Mouse (Mus musculus) hindbrain, embryonic 14.5 days (tissue): Measurements from ENCODE around the gene Hs6st2. TPM values are rescaled to one million over a fixed set of nuclear protein-coding genes. Genes with fewer than 3 reads are reported as not detected.

Experiments used
- ATAC-seq: fragments of 200-750 bp; cut with Nextera tagmentation; 2 replicates; pipeline ENCODE4 v1.8.0; 2017; ENCODE audit warnings: moderate number of reproducible peaks, mild to moderate bottlenecking, moderate TSS enrichment, moderate library complexity; ENCODE audit not compliant: low FRiP score
- DNase-seq: peaks from one replicate; pipeline ENCODE4 v3.0.0-alpha.2; 2015; ENCODE audit warnings: low spot score
- H3K27ac ChIP-seq: fragments of 300-500 bp; sonication (generic); 2 replicates; pipeline ENCODE4 v1.5.1; 2014; ENCODE audit warnings: mild to moderate bottlenecking, moderate library complexity
- H3K27me3 ChIP-seq: fragments of 300-500 bp; sonication (generic); 2 replicates; pipeline ENCODE4 v1.6.1; 2014; ENCODE audit warnings: mild to moderate bottlenecking, low read length, mixed read lengths; ENCODE audit not compliant: control insufficient read depth, insufficient read depth
- H3K36me3 ChIP-seq: fragments of 300-500 bp; sonication (generic); replicated peaks from 2 replicates; pipeline ENCODE4 v1.6.1; 2014; ENCODE audit not compliant: control insufficient read depth, insufficient read depth
- H3K4me1 ChIP-seq: fragments of 300-500 bp; sonication (generic); replicated peaks from 2 replicates; pipeline ENCODE4 v1.6.1; 2014; ENCODE audit warnings: antibody characterized with exemption, low read length, mixed read lengths; ENCODE audit not compliant: control insufficient read depth, insufficient read depth
- H3K4me2 ChIP-seq: fragments of 300-500 bp; sonication (generic); replicated peaks from 2 replicates; pipeline ENCODE4 v1.6.1; 2014; ENCODE audit warnings: mild to moderate bottlenecking, moderate library complexity
- H3K4me3 ChIP-seq: fragments of 300-500 bp; sonication (generic); replicated peaks from 2 replicates; pipeline ENCODE4 v1.5.1; 2014; ENCODE audit warnings: mild to moderate bottlenecking, low read length
- H3K9ac ChIP-seq: fragments of 300-500 bp; sonication (generic); 2 replicates; pipeline ENCODE4 v1.6.1; 2014
- H3K9me3 ChIP-seq: fragments of 300-500 bp; sonication (generic); 2 replicates; pipeline ENCODE4 v1.6.1; 2016; ENCODE audit warnings: low read length; ENCODE audit not compliant: control insufficient read depth
- WGBS: fragments of 180-500 bp; shearing (Covaris S2); extraction: QIAGEN DNeasy Blood & Tissue Kit; methylation state at CpG from one replicate; pipeline ENCODE4 v1.1.7; 2014; 5-methylcytosine and 5-hydroxymethylcytosine counted together
- polyA plus RNA-seq: library from polyadenylated mRNA; unstranded; fragments of >200 nt; fragmentation: Nextera tagmentation; extraction: Ambion mirVana; gene quantifications from 2 replicates; pipeline ENCODE4 v1.2.1, GENCODE M21; 2014

Hs6st2 gene
- polyA plus RNA-seq, 1 experiment from 2014 or later, result 43.7 TPM

- H3K4me1 ChIP-seq, result no peaks in the 10 kb centered on the region
- ATAC-seq, result no peak
- H3K27ac ChIP-seq, result no peak overlapping the region
These were observed 153.1 kb downstream of the Hs6st2 start for GRCm38 (mm10) chrX:51528601-51529000.

DNA sequence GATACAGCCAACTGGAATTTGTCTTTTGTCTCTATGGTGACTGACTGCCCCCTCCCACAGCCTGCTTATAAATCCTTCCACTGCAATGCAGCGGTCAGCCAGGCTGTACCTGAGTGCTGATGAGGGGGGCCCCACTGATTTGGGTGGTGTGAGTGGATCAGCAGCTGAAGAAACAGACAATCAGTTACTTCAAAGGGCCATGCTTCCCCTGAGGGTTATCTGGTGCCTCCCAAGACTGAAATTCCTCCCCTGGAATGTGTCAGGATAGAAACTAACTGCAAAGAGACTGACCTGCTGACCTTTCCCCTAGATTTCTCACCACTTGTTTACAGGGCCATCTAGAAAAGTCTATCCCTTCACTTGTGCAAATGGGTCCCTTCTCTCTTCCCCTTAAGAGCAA lies 166.8 kb downstream of the Hs6st2 start:
- Histone ChIP-seq H3K27me3 (no peaks in the 10 kb centered on the region), H3K9ac (no peak overlapping the region), H3K27ac (no peak overlapping the region), H3K9me3 (no peaks in the 10 kb centered on the region), H3K4me3 (no peak overlapping the region), H3K4me2 (no peak overlapping the region), H3K4me1 (no peaks in the 10 kb centered on the region), H3K36me3 (no peaks in the 10 kb centered on the region)
- DNase-seq (no peak), ATAC-seq (no peak)
- WGBS, result 29% methylated on average over 1 of the region's 1 CpGs

More at GRCm38 (mm10) chrX:51528601-51529000, 153.1 kb downstream of the Hs6st2 start:
- Histone ChIP-seq H3K9ac (no peak overlapping the region), H3K4me2 (no peak overlapping the region), H3K4me3 (no peak overlapping the region), H3K9me3 (no peaks in the 10 kb centered on the region), H3K36me3 (no peaks in the 10 kb centered on the region), H3K27me3 (no peaks in the 10 kb centered on the region)
- DNase-seq, result no peak

GRCm38 (mm10) chrX:51506526-51506925 lies 175.1 kb downstream of the Hs6st2 start:
- H3K9ac ChIP-seq, result no peak overlapping the region
- DNase-seq (no peak), ATAC-seq (no peak)
- no peak overlapping the region for H3K4me2 ChIP-seq
- H3K27ac ChIP-seq, result no peak overlapping the region
- no peak overlapping the region for H3K4me3 ChIP-seq
- no peaks in the 10 kb centered on the region for H3K9me3 ChIP-seq
- H3K4me1 ChIP-seq, result no peaks in the 10 kb centered on the region
- H3K27me3 ChIP-seq, result no peaks in the 10 kb centered on the region
- H3K36me3 ChIP-seq, result no peaks in the 10 kb centered on the region
- 74% methylated on average over 4 of the region's 4 CpGs for WGBS

- H3K4me2 ChIP-seq, result no peak overlapping the region
- no peak overlapping the region for H3K27ac ChIP-seq
- no peaks in the 10 kb centered on the region for H3K4me1 ChIP-seq
- H3K27me3 ChIP-seq, result no peaks in the 10 kb centered on the region
- 91% methylated on average over 1 of the region's 1 CpGs for WGBS
- H3K4me3 ChIP-seq, result no peak overlapping the region
- no peak overlapping the region for H3K9ac ChIP-seq
- ATAC-seq (no peak), DNase-seq (no peak)
- H3K9me3 ChIP-seq, result no peaks in the 10 kb centered on the region
- no peaks in the 10 kb centered on the region for H3K36me3 ChIP-seq
These were observed 176.0 kb downstream of the Hs6st2 start for GRCm38 (mm10) chrX:51505691-51506090.

DNA sequence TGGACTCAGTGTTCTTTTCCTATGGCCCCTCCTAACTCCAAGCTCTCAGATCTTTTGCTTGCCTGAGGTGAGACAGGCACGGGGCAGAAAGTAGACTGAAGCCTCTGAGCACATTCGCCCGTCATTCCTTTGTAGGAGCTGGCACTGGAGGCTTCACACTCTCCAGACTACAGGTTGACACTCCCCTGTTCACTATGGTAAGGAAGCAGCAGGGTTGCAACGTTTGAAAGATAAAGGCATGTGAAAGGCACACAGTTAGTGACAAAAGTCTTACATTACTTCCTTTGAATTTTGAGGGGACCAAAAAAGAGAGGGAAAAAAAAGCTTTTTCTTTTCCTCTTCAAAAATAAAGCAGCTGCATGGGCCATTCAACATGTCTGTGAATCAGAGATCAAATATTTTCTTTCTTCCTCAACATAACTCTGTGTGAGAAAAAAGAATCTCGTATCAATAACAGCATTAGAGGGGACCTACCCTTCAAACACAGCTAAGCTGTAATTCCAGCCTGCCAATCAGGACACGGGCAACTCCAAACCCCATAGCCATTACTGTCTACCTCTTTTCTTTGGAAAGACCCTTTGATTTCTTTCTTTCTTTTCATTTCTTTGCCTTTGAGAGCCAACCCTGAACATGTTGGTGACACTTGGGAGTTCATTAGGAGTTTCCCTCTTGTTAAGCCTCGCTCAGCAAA lies 177.7 kb downstream of the Hs6st2 start:
- no peak overlapping the region for H3K4me3 ChIP-seq
- H3K9me3 ChIP-seq, result no peaks in the 10 kb centered on the region
- no peak overlapping the region for H3K27ac ChIP-seq
- ATAC-seq, result no peak
- DNase-seq, result no peak
- 52% methylated on average over 7 of the region's 7 CpGs for WGBS
- H3K27me3 ChIP-seq, result no peaks in the 10 kb centered on the region
- H3K36me3 ChIP-seq, result no peaks in the 10 kb centered on the region
- H3K9ac ChIP-seq, result no peak overlapping the region
- no peak overlapping the region for H3K4me2 ChIP-seq
- no peaks in the 10 kb centered on the region for H3K4me1 ChIP-seq

GRCm38 (mm10) chrX:51497831-51498230 lies 183.8 kb downstream of the Hs6st2 start:
- Histone ChIP-seq H3K27me3 (no peaks in the 10 kb centered on the region), H3K9me3 (no peaks in the 10 kb centered on the region), H3K4me3 (no peak overlapping the region), H3K9ac (no peak overlapping the region), H3K36me3 (no peaks in the 10 kb centered on the region), H3K4me1 (no peaks in the 10 kb centered on the region), H3K27ac (no peak overlapping the region), H3K4me2 (no peak overlapping the region)
- ATAC-seq, result no peak
- WGBS, result 60% methylated on average over 1 of the region's 1 CpGs
- no peak for DNase-seq

- no peaks in the 10 kb centered on the region for H3K36me3 ChIP-seq
- ATAC-seq, result no peak
- no peak overlapping the region for H3K27ac ChIP-seq
- no peak overlapping the region for H3K4me3 ChIP-seq
- no peaks in the 10 kb centered on the region for H3K27me3 ChIP-seq
- no peak overlapping the region for H3K9ac ChIP-seq
- no peak for DNase-seq
- no peaks in the 10 kb centered on the region for H3K4me1 ChIP-seq
- no peak overlapping the region for H3K4me2 ChIP-seq
- H3K9me3 ChIP-seq, result no peaks in the 10 kb centered on the region
These were observed 193.3 kb downstream of the Hs6st2 start for GRCm38 (mm10) chrX:51488374-51488773.

DNA sequence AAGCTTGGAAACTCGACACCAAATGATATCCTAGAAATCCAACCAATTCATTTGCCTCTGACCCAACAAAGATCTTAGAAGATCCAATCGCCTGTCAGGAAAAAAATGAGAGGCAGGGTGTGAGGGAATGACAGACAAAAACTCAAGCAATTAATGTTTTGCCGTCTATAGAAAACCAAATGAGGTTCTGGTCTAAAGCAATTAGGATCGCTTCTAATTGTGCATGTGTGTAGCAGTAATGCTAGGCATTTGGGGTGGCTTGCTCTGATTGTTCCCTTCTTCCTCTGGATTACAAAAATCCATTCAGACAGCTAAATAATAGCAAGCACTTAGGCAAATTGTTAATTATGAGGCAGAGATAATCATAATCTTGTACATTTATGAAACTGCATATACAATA lies 212.2 kb downstream of the Hs6st2 start:
- H3K4me3 ChIP-seq, result no peak overlapping the region
- H3K36me3 ChIP-seq, result no peaks in the 10 kb centered on the region
- H3K4me1 ChIP-seq, result no peaks in the 10 kb centered on the region
- H3K4me2 ChIP-seq, result no peak overlapping the region
- no peak for ATAC-seq
- DNase-seq, result no peak
- no peaks in the 10 kb centered on the region for H3K27me3 ChIP-seq
- no peak overlapping the region for H3K27ac ChIP-seq
- H3K9ac ChIP-seq, result no peak overlapping the region
- H3K9me3 ChIP-seq, result no peaks in the 10 kb centered on the region
- 68% methylated on average over 4 of the region's 4 CpGs for WGBS

- H3K4me3 ChIP-seq, result no peak overlapping the region
- DNase-seq, result no peak
These were observed 220.2 kb downstream of the Hs6st2 start for GRCm38 (mm10) chrX:51461413-51461812.

DNA sequence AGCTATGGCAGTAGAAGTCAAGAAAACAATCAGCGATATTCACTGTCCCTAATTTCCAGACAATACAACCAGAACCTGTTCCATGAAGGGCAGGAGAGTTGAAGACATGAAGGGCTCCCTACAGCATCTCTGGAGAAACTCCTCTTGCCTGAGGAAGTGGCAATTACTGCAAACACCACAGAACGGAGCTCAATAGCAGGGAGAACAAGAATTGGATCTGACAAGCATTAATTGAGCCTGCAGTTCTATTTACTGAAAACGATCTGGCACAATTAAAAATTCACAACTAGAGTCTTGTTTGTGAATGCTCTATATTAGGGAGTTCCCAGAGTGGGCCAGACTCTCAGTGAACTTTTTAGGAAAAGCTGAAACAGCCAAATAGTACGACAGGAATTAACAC lies 238.3 kb downstream of the Hs6st2 start:
- H3K27me3 ChIP-seq, result no peaks in the 10 kb centered on the region
- no peak overlapping the region for H3K4me3 ChIP-seq
- ATAC-seq (no peak), DNase-seq (no peak)
- no peaks in the 10 kb centered on the region for H3K36me3 ChIP-seq
- 64% methylated on average over 4 of the region's 4 CpGs for WGBS
- H3K4me1 ChIP-seq, result no peaks in the 10 kb centered on the region
- no peak overlapping the region for H3K9ac ChIP-seq
- H3K4me2 ChIP-seq, result no peak overlapping the region
- H3K9me3 ChIP-seq, result no peaks in the 10 kb centered on the region
- H3K27ac ChIP-seq, result no peak overlapping the region

More at GRCm38 (mm10) chrX:51461413-51461812, 220.2 kb downstream of the Hs6st2 start:
- H3K9ac ChIP-seq, result no peak overlapping the region
- H3K9me3 ChIP-seq, result no peaks in the 10 kb centered on the region
- H3K27ac ChIP-seq, result no peak overlapping the region
- 80% methylated on average over 3 of the region's 3 CpGs for WGBS
- H3K27me3 ChIP-seq, result no peaks in the 10 kb centered on the region
- ATAC-seq, result no peak
- H3K4me1 ChIP-seq, result no peaks in the 10 kb centered on the region
- no peak overlapping the region for H3K4me2 ChIP-seq
- H3K36me3 ChIP-seq, result no peaks in the 10 kb centered on the region
